Mouse (Mus musculus): ENCODE results near the gene Hipk2.

DNA sequence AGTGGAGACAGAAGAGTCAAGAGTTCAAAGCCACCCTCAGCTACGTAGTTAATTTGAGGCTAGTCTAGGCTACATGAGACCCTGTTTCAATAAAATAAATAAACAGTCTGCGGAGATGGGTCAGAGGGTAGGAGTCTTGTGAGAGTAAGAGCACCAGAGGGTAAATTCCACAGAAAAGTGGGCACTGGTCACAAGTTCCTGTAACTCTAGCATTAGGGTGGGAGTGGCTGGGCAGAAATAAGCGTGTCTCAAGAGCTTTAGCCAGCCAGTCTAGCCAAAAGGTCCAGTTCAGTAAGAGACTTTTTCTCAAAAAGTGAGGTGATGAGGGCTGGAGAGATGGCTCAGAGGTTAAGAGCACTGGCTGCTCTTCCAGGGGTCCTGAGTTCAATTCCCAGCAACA, 17.6 kb upstream of the Hipk2 start:
- TF ChIP-seq CTCF (IDR thresholded peaks at IDR 0.05; ENCODE audit: borderline replicate concordance, control insufficient read depth, extremely low read depth, insufficient read depth, low read length, poor library complexity) (no peak), POLR2A (IDR thresholded peaks at IDR 0.05; ENCODE audit: control insufficient read depth, extremely low read depth, insufficient read depth, low read length, poor library complexity) (no peak)

All from thymus, adult 2 months (tissue).